ENCODE assay signal across 8 mouse cellular contexts in the genomic region with DNA sequence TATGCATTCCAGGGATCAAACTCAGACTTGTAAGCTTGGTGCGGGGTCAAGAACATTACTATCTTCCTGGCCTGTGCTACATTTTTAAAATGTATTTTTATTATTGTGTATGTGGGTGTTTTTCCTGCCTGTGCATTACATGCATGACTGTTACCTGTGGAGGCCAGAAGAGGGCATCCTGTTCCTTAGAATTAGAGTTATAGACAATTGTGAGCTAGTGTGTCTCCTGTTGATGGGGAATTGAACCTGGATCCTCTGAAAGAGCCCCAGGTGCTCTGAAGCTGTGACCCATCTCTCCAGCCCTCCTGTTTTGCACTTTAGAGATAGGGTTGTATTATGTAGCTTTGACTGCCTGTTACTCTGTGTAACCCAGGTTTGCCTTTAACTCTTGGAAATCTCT. TPM values are rescaled to one million over a fixed set of nuclear protein-coding genes. Genes with fewer than 3 reads are reported as not detected.
DNase-seq lines count a peak whose midpoint lies in the region; ATAC-seq lines count a peak whose summit lies in the region.

No protein-coding gene starts in this region.

- H3K27ac ChIP-seq in forebrain, embryonic 12.5 days, result no peak overlapping the region
- no peak overlapping the region for H3K27ac ChIP-seq in forebrain, embryonic 11.5 days (ENCODE audit: low read depth, low read length)
- H3K27ac ChIP-seq in midbrain, embryonic 11.5 days (ENCODE audit: low read depth, low read length), result no peak overlapping the region
- no peak overlapping the region for H3K27ac ChIP-seq in midbrain, embryonic 10.5 days (replicated peaks)

- DNase-seq in forebrain, embryonic 11.5 days (ENCODE audit: low spot score), result no peak
- no peak for DNase-seq in midbrain, embryonic 11.5 days (ENCODE audit: low spot score, missing footprints)
- no peak for DNase-seq in midbrain, embryonic 10.5 days (ENCODE audit: low spot score)
- DNase-seq in cerebellum, postnatal 14 days, result peak; percentile 60 to 62
- DNase-seq in kidney, postnatal 36 days, result peak; percentile 54 to 55
- DNase-seq in spleen, postnatal 14 days (ENCODE audit: low spot score in 2 of 2), result no peak

- H3K36me3 ChIP-seq in forebrain, embryonic 12.5 days (replicated peaks), result peaks cover 21% of the 10 kb centered on the region
- 0 out of 2 replicates have a peak, but pooled peaks cover 3% of the 10 kb centered on the region for H3K36me3 ChIP-seq in forebrain, embryonic 11.5 days (ENCODE audit: control insufficient read depth, insufficient read depth, low read length)
- H3K36me3 ChIP-seq in midbrain, embryonic 11.5 days (ENCODE audit: control insufficient read depth, insufficient read depth, low read length), result peaks cover 2% of the 10 kb centered on the region; the same call in 1 of the 2 replicates
- H3K36me3 ChIP-seq in midbrain, embryonic 10.5 days, result peaks cover 46% of the 10 kb centered on the region

- no peak overlapping the region for H3K4me2 ChIP-seq in forebrain, embryonic 12.5 days
- H3K4me2 ChIP-seq in forebrain, embryonic 11.5 days (ENCODE audit: low read depth, low read length, severe bottlenecking), result no peak overlapping the region
- H3K4me2 ChIP-seq in midbrain, embryonic 11.5 days, result no peak overlapping the region

- H3K27me3 ChIP-seq in forebrain, embryonic 12.5 days, result no peaks in the 10 kb centered on the region
- no peaks in the 10 kb centered on the region for H3K27me3 ChIP-seq in forebrain, embryonic 11.5 days (ENCODE audit: control insufficient read depth, insufficient read depth, low read length)
- no peaks in the 10 kb centered on the region for H3K27me3 ChIP-seq in midbrain, embryonic 11.5 days (ENCODE audit: control insufficient read depth, insufficient read depth, low read length)
- H3K27me3 ChIP-seq in midbrain, embryonic 10.5 days (ENCODE audit: low read depth, poor library complexity, severe bottlenecking), result no peaks in the 10 kb centered on the region

- ATAC-seq in forebrain, embryonic 12.5 days (ENCODE audit: low FRiP score), result 0 out of 2 replicates have a peak, but pooled peaks have one; percentile 44
- no peak; the same call in 1 of the 2 replicates for ATAC-seq in forebrain, embryonic 11.5 days (replicated peaks; ENCODE audit: low FRiP score)
- peak; percentile 40; the same call in 1 of the 2 replicates for ATAC-seq in midbrain, embryonic 11.5 days (ENCODE audit: low FRiP score)
- ATAC-seq in neutrophil, adult 5-6 weeks (ENCODE audit: extremely low read depth, insufficient number of reproducible peaks, low FRiP score, poor library complexity, severe bottlenecking), result peak; percentile 60; the same call in 1 of the 2 replicates

- no peak overlapping the region for H3K4me3 ChIP-seq in forebrain, embryonic 12.5 days (replicated peaks)
- no peak overlapping the region for H3K4me3 ChIP-seq in forebrain, embryonic 11.5 days (ENCODE audit: low read depth, low read length)
- H3K4me3 ChIP-seq in midbrain, embryonic 11.5 days (ENCODE audit: low read depth, low read length), result no peak overlapping the region
- H3K4me3 ChIP-seq in midbrain, embryonic 10.5 days, result no peak overlapping the region

- H3K9me3 ChIP-seq in forebrain, embryonic 12.5 days, result no peaks in the 10 kb centered on the region
- H3K9me3 ChIP-seq in forebrain, embryonic 11.5 days (ENCODE audit: control insufficient read depth, low read length), result no peaks in the 10 kb centered on the region
- H3K9me3 ChIP-seq in midbrain, embryonic 11.5 days (ENCODE audit: control insufficient read depth, low read length), result no peaks in the 10 kb centered on the region
- no peaks in the 10 kb centered on the region for H3K9me3 ChIP-seq in midbrain, embryonic 10.5 days (replicated peaks)

- H3K4me1 ChIP-seq in forebrain, embryonic 12.5 days, result peaks cover 9% of the 10 kb centered on the region
- no peaks in the 10 kb centered on the region for H3K4me1 ChIP-seq in forebrain, embryonic 11.5 days (replicated peaks; ENCODE audit: control insufficient read depth, insufficient read depth, low read length)
- H3K4me1 ChIP-seq in midbrain, embryonic 11.5 days (ENCODE audit: control insufficient read depth, insufficient read depth, low read length), result no peaks in the 10 kb centered on the region
- H3K4me1 ChIP-seq in midbrain, embryonic 10.5 days, result 0 out of 2 replicates have a peak, but pooled peaks cover 4% of the 10 kb centered on the region

- 97% methylated on average over 1 of the region's 1 CpGs for WGBS in forebrain, embryonic 12.5 days
- 97% methylated on average over 1 of the region's 1 CpGs for WGBS in forebrain, embryonic 11.5 days
- WGBS in midbrain, embryonic 11.5 days, result 93% methylated on average over 1 of the region's 1 CpGs
- 94% methylated on average over 1 of the region's 1 CpGs for WGBS in midbrain, embryonic 10.5 days

- no peak overlapping the region for H3K9ac ChIP-seq in forebrain, embryonic 12.5 days
- H3K9ac ChIP-seq in forebrain, embryonic 11.5 days (ENCODE audit: low read length), result no peak overlapping the region
- H3K9ac ChIP-seq in midbrain, embryonic 11.5 days (ENCODE audit: low read length), result no peak overlapping the region

RNA-seq across cellular contexts. Expression of a gene that starts 14.1 kb away (rescaled TPM):
- polyA plus RNA-seq in forebrain, embryonic 12.5 days (2016; fragmentation: Nextera tagmentation; extraction: Ambion mirVana), result 139 and 143 TPM in 2 replicates
- polyA plus RNA-seq in forebrain, embryonic 11.5 days (2014; fragmentation: Nextera tagmentation; extraction: Ambion mirVana), result 116 and 118 TPM in 2 replicates
- 93.9 and 100.0 TPM in 2 replicates for polyA plus RNA-seq in midbrain, embryonic 11.5 days (2014; fragmentation: Nextera tagmentation; extraction: Ambion mirVana)
- 124 and 138 TPM in 2 replicates for polyA plus RNA-seq in midbrain, embryonic 10.5 days (2016; fragmentation: Nextera tagmentation; extraction: Ambion mirVana)
- 185 and 197 TPM in 2 replicates for total RNA-seq in neutrophil, adult 5-6 weeks (2017)

RNA-seq across cellular contexts. Expression of a gene that starts 35.5 kb away (rescaled TPM):
- polyA plus RNA-seq in forebrain, embryonic 12.5 days (2016; fragmentation: Nextera tagmentation; extraction: Ambion mirVana), result 157 and 162 TPM in 2 replicates
- 146 and 150 TPM in 2 replicates for polyA plus RNA-seq in forebrain, embryonic 11.5 days (2014; fragmentation: Nextera tagmentation; extraction: Ambion mirVana)
- 152 and 153 TPM in 2 replicates for polyA plus RNA-seq in midbrain, embryonic 11.5 days (2014; fragmentation: Nextera tagmentation; extraction: Ambion mirVana)
- polyA plus RNA-seq in midbrain, embryonic 10.5 days (2016; fragmentation: Nextera tagmentation; extraction: Ambion mirVana), result 166 and 175 TPM in 2 replicates
- 41.4 and 52.2 TPM in 2 replicates for total RNA-seq in neutrophil, adult 5-6 weeks (2017)

RNA-seq across cellular contexts. Expression of a gene that starts 44.6 kb away (rescaled TPM):
- polyA plus RNA-seq in forebrain, embryonic 12.5 days (2016; fragmentation: Nextera tagmentation; extraction: Ambion mirVana), result 405 and 443 TPM in 2 replicates
- polyA plus RNA-seq in forebrain, embryonic 11.5 days (2014; fragmentation: Nextera tagmentation; extraction: Ambion mirVana), result 371 and 409 TPM in 2 replicates
- polyA plus RNA-seq in midbrain, embryonic 11.5 days (2014; fragmentation: Nextera tagmentation; extraction: Ambion mirVana), result 332 and 337 TPM in 2 replicates
- 340 and 410 TPM in 2 replicates for polyA plus RNA-seq in midbrain, embryonic 10.5 days (2016; fragmentation: Nextera tagmentation; extraction: Ambion mirVana)
- 6.6 and 8.5 TPM in 2 replicates for total RNA-seq in neutrophil, adult 5-6 weeks (2017)

RNA-seq across cellular contexts. Expression of a gene that starts 57.7 kb away (rescaled TPM):
- 1.6 and 2.3 TPM in 2 replicates for polyA plus RNA-seq in forebrain, embryonic 12.5 days (2016; fragmentation: Nextera tagmentation; extraction: Ambion mirVana)
- 1.1 and 2.0 TPM in 2 replicates for polyA plus RNA-seq in forebrain, embryonic 11.5 days (2014; fragmentation: Nextera tagmentation; extraction: Ambion mirVana)
- polyA plus RNA-seq in midbrain, embryonic 11.5 days (2014; fragmentation: Nextera tagmentation; extraction: Ambion mirVana), result 1.4 and 2.1 TPM in 2 replicates
- polyA plus RNA-seq in midbrain, embryonic 10.5 days (2016; fragmentation: Nextera tagmentation; extraction: Ambion mirVana), result 1.3 and 1.8 TPM in 2 replicates
- not detected in 2 replicates for total RNA-seq in neutrophil, adult 5-6 weeks (2017)

Comparison
In these comparisons a context has a peak if more than half of its experiments do, and no peak if none do; other contexts are left out.
1. DNase-seq: peak in cerebellum, postnatal 14 days (2 of 2) and kidney, postnatal 36 days (2 of 2); none in forebrain, embryonic 11.5 days (single experiment), midbrain, embryonic 11.5 days (single experiment), midbrain, embryonic 10.5 days (single experiment) and spleen, postnatal 14 days (0 of 2).